Mouse (Mus musculus): ENCODE data around the gene Spty2d1. TPM values are rescaled to one million over a fixed set of nuclear protein-coding genes. Genes with fewer than 3 reads are reported as not detected.
A peak's percentile ranks its signal among the peaks of the same experiment; 100 is the strongest.

Gene Spty2d1
- polyA plus RNA-seq, 1 experiment, result 14.8 TPM

- peak overlapping the region; percentile 77 for H3K4me3 ChIP-seq (ENCODE audit: insufficient read depth, low read length)
- H3K4me1 ChIP-seq (ENCODE audit: control insufficient read depth, insufficient read depth, low read length), result peaks cover 17% of the 10 kb centered on the region
- peak overlapping the region; percentile 79 for H3K27ac ChIP-seq (ENCODE audit: insufficient read depth, low read depth, low read length)
- TF ChIP-seq CTCF (IDR thresholded peaks at IDR 0.05; ENCODE audit: low read depth, low read length) (peak; percentile 43), POLR2A (IDR thresholded peaks at IDR 0.05; ENCODE audit: borderline replicate concordance, low read depth, low read length) (no peak)
Measured at GRCm38 (mm10) chr7:47007818-47008167, 418 bp downstream of the Spty2d1 start.

- Histone ChIP-seq H3K4me1 (ENCODE audit: control insufficient read depth, insufficient read depth, low read length) (peaks cover 13% of the 10 kb centered on the region), H3K4me3 (ENCODE audit: insufficient read depth, low read length) (peak overlapping the region; percentile 77), H3K27ac (ENCODE audit: insufficient read depth, low read depth, low read length) (peak overlapping the region; percentile 79)
- no peak for TF ChIP-seq CTCF (IDR thresholded peaks at IDR 0.05; ENCODE audit: low read depth, low read length)
- TF ChIP-seq POLR2A (IDR thresholded peaks at IDR 0.05; ENCODE audit: borderline replicate concordance, low read depth, low read length), result no peak
Measured at GRCm38 (mm10) chr7:47007109-47007780, 966 bp downstream of the Spty2d1 start.

GRCm38 (mm10) chr7:47003411-47004115 is 4.6 kb downstream of the Spty2d1 start:
- Histone ChIP-seq H3K4me1 (ENCODE audit: control insufficient read depth, insufficient read depth, low read length) (peaks cover 28% of the 10 kb centered on the region), H3K27ac (ENCODE audit: insufficient read depth, low read depth, low read length) (no peak overlapping the region)
- TF ChIP-seq CTCF (IDR thresholded peaks at IDR 0.05; ENCODE audit: low read depth, low read length) (no peak), POLR2A (IDR thresholded peaks at IDR 0.05; ENCODE audit: borderline replicate concordance, low read depth, low read length) (no peak)

GRCm38 (mm10) chr7:47001900-47002275 is 6.3 kb downstream of the Spty2d1 start:
- Histone ChIP-seq H3K4me3 (ENCODE audit: insufficient read depth, low read length) (no peak overlapping the region), H3K27ac (ENCODE audit: insufficient read depth, low read depth, low read length) (no peak overlapping the region), H3K4me1 (ENCODE audit: control insufficient read depth, insufficient read depth, low read length) (peaks cover 34% of the 10 kb centered on the region)
- no peak for TF ChIP-seq POLR2A (IDR thresholded peaks at IDR 0.05; ENCODE audit: borderline replicate concordance, low read depth, low read length)
- no peak for TF ChIP-seq CTCF (IDR thresholded peaks at IDR 0.05; ENCODE audit: low read depth, low read length)

More at GRCm38 (mm10) chr7:47003411-47004115, 4.6 kb downstream of the Spty2d1 start:
- no peak overlapping the region for H3K4me3 ChIP-seq (ENCODE audit: insufficient read depth, low read length)

- no peak overlapping the region for H3K27ac ChIP-seq (ENCODE audit: insufficient read depth, low read depth, low read length)
- no peak overlapping the region for H3K4me3 ChIP-seq (ENCODE audit: insufficient read depth, low read length)
- TF ChIP-seq CTCF (IDR thresholded peaks at IDR 0.05; ENCODE audit: low read depth, low read length) (no peak), POLR2A (IDR thresholded peaks at IDR 0.05; ENCODE audit: borderline replicate concordance, low read depth, low read length) (no peak)
- peaks cover 34% of the 10 kb centered on the region for H3K4me1 ChIP-seq (ENCODE audit: control insufficient read depth, insufficient read depth, low read length)
Measured at GRCm38 (mm10) chr7:47001125-47001899, 6.9 kb downstream of the Spty2d1 start.

DNA sequence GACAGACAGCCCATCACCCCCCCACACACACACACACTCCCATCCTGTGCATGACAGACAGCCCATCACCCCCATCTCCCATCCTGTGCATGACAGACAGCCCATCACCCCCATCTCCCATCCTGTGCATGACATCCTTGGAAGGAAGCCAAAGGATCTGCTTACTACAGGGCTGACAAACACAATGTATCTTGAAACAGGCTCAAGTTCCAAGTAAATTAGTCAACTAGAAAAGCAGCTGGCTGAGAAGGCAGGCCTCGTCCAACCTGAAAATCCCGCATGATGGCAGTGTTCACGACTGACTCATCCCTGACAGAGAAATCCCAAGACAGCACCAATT is 7.6 kb downstream of the Spty2d1 start:
- no peak overlapping the region for H3K27ac ChIP-seq (ENCODE audit: insufficient read depth, low read depth, low read length)
- H3K4me1 ChIP-seq (ENCODE audit: control insufficient read depth, insufficient read depth, low read length), result peaks cover 34% of the 10 kb centered on the region
- no peak overlapping the region for H3K4me3 ChIP-seq (ENCODE audit: insufficient read depth, low read length)
- TF ChIP-seq POLR2A (IDR thresholded peaks at IDR 0.05; ENCODE audit: borderline replicate concordance, low read depth, low read length), result no peak
- TF ChIP-seq CTCF (IDR thresholded peaks at IDR 0.05; ENCODE audit: low read depth, low read length), result no peak

GRCm38 (mm10) chr7:46999983-47000643 is 8.1 kb downstream of the Spty2d1 start:
- Histone ChIP-seq H3K27ac (ENCODE audit: insufficient read depth, low read depth, low read length) (no peak overlapping the region), H3K4me1 (ENCODE audit: control insufficient read depth, insufficient read depth, low read length) (peaks cover 34% of the 10 kb centered on the region)
- no peak for TF ChIP-seq POLR2A (IDR thresholded peaks at IDR 0.05; ENCODE audit: borderline replicate concordance, low read depth, low read length)
- no peak for TF ChIP-seq CTCF (IDR thresholded peaks at IDR 0.05; ENCODE audit: low read depth, low read length)

GRCm38 (mm10) chr7:46998942-46999341 is 9.3 kb downstream of the Spty2d1 start:
- H3K27ac ChIP-seq (ENCODE audit: insufficient read depth, low read depth, low read length), result 0 out of 2 replicates have a peak overlapping the region, but pooled peaks have one; percentile 43
- peaks cover 34% of the 10 kb centered on the region for H3K4me1 ChIP-seq (ENCODE audit: control insufficient read depth, insufficient read depth, low read length)
- TF ChIP-seq CTCF (IDR thresholded peaks at IDR 0.05; ENCODE audit: low read depth, low read length) (no peak), POLR2A (IDR thresholded peaks at IDR 0.05; ENCODE audit: borderline replicate concordance, low read depth, low read length) (no peak)
- H3K4me3 ChIP-seq (ENCODE audit: insufficient read depth, low read length), result no peak overlapping the region

More at GRCm38 (mm10) chr7:46999983-47000643, 8.1 kb downstream of the Spty2d1 start:
- H3K4me3 ChIP-seq (ENCODE audit: insufficient read depth, low read length), result no peak overlapping the region

GRCm38 (mm10) chr7:46997644-46998395 is 10.4 kb downstream of the Spty2d1 start:
- Histone ChIP-seq H3K27ac (ENCODE audit: insufficient read depth, low read depth, low read length) (no peak overlapping the region), H3K4me1 (ENCODE audit: control insufficient read depth, insufficient read depth, low read length) (peaks cover 28% of the 10 kb centered on the region), H3K4me3 (ENCODE audit: insufficient read depth, low read length) (no peak overlapping the region)
- TF ChIP-seq CTCF (IDR thresholded peaks at IDR 0.05; ENCODE audit: low read depth, low read length) (no peak), POLR2A (IDR thresholded peaks at IDR 0.05; ENCODE audit: borderline replicate concordance, low read depth, low read length) (no peak)
